Mouse (Mus musculus) retina, embryonic 14.5 days (tissue): ENCODE results near the gene Jup.

ENCODE experiments used
- DNase-seq: peaks from one replicate; pipeline ENCODE4 v3.0.0-alpha.2; 2015; ENCODE audit warnings: low spot score

Jup gene

GRCm38 (mm10) chr11:100320172-100320630, 77.4 kb downstream of the Jup start:
- DNase-seq: peak; percentile 95

DNA sequence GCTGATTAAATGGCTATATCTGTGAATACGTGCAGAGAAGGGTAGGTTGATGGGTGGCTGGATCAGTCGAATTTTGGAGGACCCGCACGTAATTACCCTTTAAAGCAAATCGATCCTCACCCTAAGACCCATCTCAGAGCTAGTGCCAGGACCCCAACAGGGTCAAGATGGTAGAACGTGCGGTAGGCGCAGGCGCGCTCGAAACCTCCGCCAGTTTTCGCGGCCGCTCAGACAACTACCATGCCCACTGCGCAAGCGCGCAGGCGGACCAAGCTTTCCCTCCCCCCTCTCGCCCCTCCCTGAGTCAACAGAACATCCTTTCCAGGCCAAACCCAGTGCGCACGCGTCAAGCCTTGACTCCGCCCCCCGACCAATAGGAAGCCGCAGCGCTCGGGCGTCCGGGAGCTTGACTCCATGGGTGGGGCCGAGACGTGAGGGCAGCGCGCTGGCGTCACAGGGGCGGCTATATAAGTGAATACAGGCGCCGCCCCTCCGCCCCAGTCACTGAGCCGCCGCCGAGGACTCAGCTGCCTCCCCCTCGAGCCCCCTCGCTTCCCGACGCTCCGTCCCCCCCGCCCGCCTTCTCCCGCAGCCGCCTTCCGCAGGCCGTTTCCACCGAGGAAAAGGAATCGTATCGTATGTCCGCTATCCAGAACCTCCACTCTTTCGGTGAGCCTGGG, 77.9 kb downstream of the Jup start, which contains the start of gene Eif1:
Gene Eif1 (plus strand): TSS at position 394 of the 680 bp plus-strand sequence.
- peak; percentile 100 for DNase-seq
